8 mouse cellular contexts compared by ENCODE assay signal in genomic region chr5:24348546-24348945, GRCm38 (mm10). TPM values are rescaled to one million over a fixed set of nuclear protein-coding genes. Genes with fewer than 3 reads are reported as not detected.
DNase-seq lines count a peak whose midpoint lies in the region; ATAC-seq and TF ChIP-seq lines count a peak whose summit lies in the region.

No protein-coding gene starts in this region.

- no peak for TF ChIP-seq POLR2A in MEL (IDR thresholded peaks at IDR 0.05; ENCODE audit: control insufficient read depth in 1 of 2, insufficient read depth in 1 of 2, low read depth in 1 of 2, low read length in 2 of 2, poor library complexity in 1 of 2)

- H3K27me3 ChIP-seq in MEL (ENCODE audit: control insufficient read depth in 1 of 2, insufficient read depth in 2 of 2, low read length in 2 of 2): no peaks in the 10 kb centered on the region
- peaks cover 5% of the 10 kb centered on the region; the same call in 1 of the 2 replicates for H3K27me3 ChIP-seq in forebrain, embryonic 14.5 days (replicated peaks; ENCODE audit: control insufficient read depth, insufficient read depth, low read length)
- H3K27me3 ChIP-seq in midbrain, embryonic 13.5 days: peaks cover 21% of the 10 kb centered on the region

- no peak for TF ChIP-seq EP300 in MEL (IDR thresholded peaks at IDR 0.05; ENCODE audit: low read depth in 1 of 2, low read length in 2 of 2)

- DNase-seq in adrenal gland, adult 18-20 months (ENCODE audit: low spot score in 2 of 2): peak; percentile 53 to 63
- DNase-seq in adrenal gland, adult 8-10 months: no peak
- peak; percentile 69 for DNase-seq in MEL (ENCODE audit: low read depth, low spot score)
- peak; percentile 37 for DNase-seq in forebrain, embryonic 14.5 days (ENCODE audit: low spot score)
- DNase-seq in kidney, postnatal 14 days: peak; percentile 47
- DNase-seq in thymus, postnatal 25 days: peak; percentile 73
- DNase-seq in right cerebral cortex, adult 18-20 months: no peak

- H3K27ac ChIP-seq in MEL (ENCODE audit: control insufficient read depth, low read depth, low read length): no peak overlapping the region
- peak overlapping the region; percentile 10; the same call in 1 of the 2 replicates for H3K27ac ChIP-seq in forebrain, embryonic 14.5 days (ENCODE audit: low read depth, low read length)
- peak overlapping the region; percentile 65 for H3K27ac ChIP-seq in midbrain, embryonic 13.5 days

- H3K4me1 ChIP-seq in MEL (ENCODE audit: control insufficient read depth in 1 of 2, insufficient read depth in 2 of 2, low read length in 2 of 2): peaks cover 21 to 45% of the 10 kb centered on the region in 2 experiments
- H3K4me1 ChIP-seq in forebrain, embryonic 14.5 days (ENCODE audit: control insufficient read depth, insufficient read depth, low read length): peaks cover 52% of the 10 kb centered on the region
- H3K4me1 ChIP-seq in midbrain, embryonic 13.5 days (replicated peaks): peaks cover 81% of the 10 kb centered on the region

- peak overlapping the region; percentile 57 to 60 for H3K4me3 ChIP-seq in MEL (ENCODE audit: control insufficient read depth in 1 of 2, insufficient read depth in 1 of 2, low read depth in 2 of 2, low read length in 2 of 2)
- peak overlapping the region; percentile 48 for H3K4me3 ChIP-seq in forebrain, embryonic 14.5 days (ENCODE audit: low read depth, low read length)
- H3K4me3 ChIP-seq in midbrain, embryonic 13.5 days (replicated peaks): peak overlapping the region; percentile 53

- peaks cover 0 to 24% of the 10 kb centered on the region in 2 experiments; a peak in 2 of 4 replicates for H3K36me3 ChIP-seq in MEL (ENCODE audit: control insufficient read depth in 1 of 2, insufficient read depth in 2 of 2, low read length in 2 of 2)
- no peaks in the 10 kb centered on the region for H3K36me3 ChIP-seq in forebrain, embryonic 14.5 days (ENCODE audit: control insufficient read depth, insufficient read depth, low read length)
- H3K36me3 ChIP-seq in midbrain, embryonic 13.5 days: 0 out of 2 replicates have a peak, but pooled peaks cover 12% of the 10 kb centered on the region

- no peaks in the 10 kb centered on the region; the same call in 1 of the 2 replicates for H3K79me2 ChIP-seq in MEL (ENCODE audit: control insufficient read depth, insufficient read depth, low read length, poor library complexity)

- TF ChIP-seq CTCF in MEL (IDR thresholded peaks at IDR 0.05 in 2 of 3, conservative IDR thresholded peaks at IDR 0.05 in 1 of 3; ENCODE audit: control insufficient read depth in 1 of 3, insufficient read depth in 1 of 3, low read depth in 2 of 3, low read length in 3 of 3, poor library complexity in 1 of 3, severe bottlenecking in 1 of 3): no peak

- ATAC-seq in forebrain, embryonic 14.5 days: no peak
- ATAC-seq in midbrain, embryonic 13.5 days: no peak

- no peaks in the 10 kb centered on the region for H3K9me3 ChIP-seq in MEL (replicated peaks; ENCODE audit: insufficient read depth, low read length)
- H3K9me3 ChIP-seq in forebrain, embryonic 14.5 days (replicated peaks; ENCODE audit: control insufficient read depth, low read length): no peaks in the 10 kb centered on the region
- no peaks in the 10 kb centered on the region for H3K9me3 ChIP-seq in midbrain, embryonic 13.5 days

- H3K4me2 ChIP-seq in forebrain, embryonic 14.5 days (ENCODE audit: low read length): peak overlapping the region; percentile 100
- peak overlapping the region; percentile 99 for H3K4me2 ChIP-seq in midbrain, embryonic 13.5 days (replicated peaks)

- TF ChIP-seq RAD21 in MEL (IDR thresholded peaks at IDR 0.05; ENCODE audit: low read depth, low read length): no peak

- WGBS in forebrain, embryonic 14.5 days: 0% methylated on average over 21 of the region's 30 CpGs
- WGBS in midbrain, embryonic 13.5 days: under 1% methylated on average over 30 of the region's 30 CpGs

- peak overlapping the region; percentile 66 for H3K9ac ChIP-seq in MEL (ENCODE audit: control insufficient read depth, low read depth, low read length, poor library complexity, severe bottlenecking)
- H3K9ac ChIP-seq in forebrain, embryonic 14.5 days (ENCODE audit: low read length): peak overlapping the region; percentile 59
- peak overlapping the region; percentile 76 for H3K9ac ChIP-seq in midbrain, embryonic 13.5 days (replicated peaks)

TF ChIP-seq in MEL, 35 proteins besides CTCF, POLR2A, EP300 and RAD21:
- 0 out of 2 replicates have a peak, but pooled peaks have one; percentile 56 for TF ChIP-seq MXI1 (IDR thresholded peaks at IDR 0.05; ENCODE audit: low read depth, low read length)
- no peak for TF ChIP-seq MYB (IDR thresholded peaks at IDR 0.05; ENCODE audit: low read depth, low read length)
- no peak for TF ChIP-seq GABPA (IDR thresholded peaks at IDR 0.05; ENCODE audit: low read depth, low read length)
- no peak for TF ChIP-seq NRF1 (IDR thresholded peaks at IDR 0.05; ENCODE audit: insufficient read depth, low read depth, low read length, poor library complexity, severe bottlenecking)
- no peak for TF ChIP-seq POLR2AphosphoS5 (IDR thresholded peaks at IDR 0.05; ENCODE audit: borderline replicate concordance, low read depth, low read length)
- no peak for TF ChIP-seq ZNF384 (IDR thresholded peaks at IDR 0.05; ENCODE audit: low read depth, low read length)
- TF ChIP-seq MAX (IDR thresholded peaks at IDR 0.05; ENCODE audit: low read length): peak; percentile 14; the same call in 1 of the 2 replicates
- TF ChIP-seq BHLHE40 (IDR thresholded peaks at IDR 0.05; ENCODE audit: borderline replicate concordance, low read depth, low read length): peak; percentile 77
- no peak for TF ChIP-seq MYC (IDR thresholded peaks at IDR 0.05; ENCODE audit: low read depth, low read length)
- no peak for TF ChIP-seq TBP (IDR thresholded peaks at IDR 0.05; ENCODE audit: low read depth, low read length)
- TF ChIP-seq ETS1 (IDR thresholded peaks at IDR 0.05; ENCODE audit: low read depth, low read length): no peak; the same call in 1 of the 2 replicates
- TF ChIP-seq HCFC1 (IDR thresholded peaks at IDR 0.05; ENCODE audit: low read depth, low read length): peak; percentile 2; the same call in 1 of the 2 replicates
- peak; percentile 41; the same call in 1 of the 2 replicates for TF ChIP-seq SIN3A (IDR thresholded peaks at IDR 0.05; ENCODE audit: low read length)
- TF ChIP-seq E2F4 (IDR thresholded peaks at IDR 0.05; ENCODE audit: borderline replicate concordance, low read depth, low read length): no peak
- TF ChIP-seq MEF2A (IDR thresholded peaks at IDR 0.05; ENCODE audit: extremely low read depth, insufficient replicate concordance, low read depth, low read length, poor library complexity, severe bottlenecking): no peak
- TF ChIP-seq JUND (IDR thresholded peaks at IDR 0.05; ENCODE audit: low read depth, low read length): no peak
- no peak for TF ChIP-seq CHD1 (IDR thresholded peaks at IDR 0.05; ENCODE audit: low read depth, low read length)
- TF ChIP-seq ZKSCAN1 (IDR thresholded peaks at IDR 0.05; ENCODE audit: low read depth, low read length): no peak
- TF ChIP-seq NELFE (IDR thresholded peaks at IDR 0.05; ENCODE audit: low read depth, low read length): no peak
- TF ChIP-seq MAFK (IDR thresholded peaks at IDR 0.05; ENCODE audit: borderline replicate concordance, low read depth, low read length): no peak

RNA-seq across cellular contexts. Expression of gene Kcnh2, which starts 2.9 kb away (rescaled TPM):
- total RNA-seq in adrenal gland, adult 18-20 months (2021): 10 to 100 TPM; 13.1 to 15.5 TPM
- total RNA-seq in adrenal gland, adult 8-10 months (2022): 10 to 100 TPM; 17.7 to 47.2 (median 36.0) TPM
- 1.8 and 2.0 TPM in 2 replicates for total RNA-seq in MEL (2012; rRNA removed)
- polyA plus RNA-seq in MEL (2012; ENCODE audit: insufficient read depth in 1 of 2, insufficient read length in 2 of 2, low read depth in 1 of 2, low replicate concordance in 2 of 2, missing spikeins in 1 of 2): 1 to 10 TPM in 1 of 2 experiments, not detected in 1; 6.8 TPM
- 4.7 and 5.2 TPM in 2 replicates for polyA plus RNA-seq in forebrain, embryonic 14.5 days (2014; fragmentation: Nextera tagmentation; extraction: Ambion mirVana)
- polyA plus RNA-seq in midbrain, embryonic 13.5 days (2015; fragmentation: Nextera tagmentation; extraction: Ambion mirVana): 9.0 and 10.3 TPM in 2 replicates

RNA-seq across cellular contexts. Expression of gene Nos3, which starts 16.1 kb away (rescaled TPM):
- 10 to 100 TPM in 1 of 2 experiments, 1 to 10 TPM in 1; 9.1 to 16.3 TPM for total RNA-seq in adrenal gland, adult 18-20 months (2021)
- 10 to 100 TPM in 1 of 4 experiments, 1 to 10 TPM in 3; 6.5 to 11.2 (median 9.1) TPM for total RNA-seq in adrenal gland, adult 8-10 months (2022)
- 2.0 and 3.9 TPM in 2 replicates for total RNA-seq in MEL (2012; rRNA removed)
- 1 to 10 TPM in 1 of 2 experiments, not detected in 1; 6.2 TPM for polyA plus RNA-seq in MEL (2012; ENCODE audit: insufficient read depth in 1 of 2, insufficient read length in 2 of 2, low read depth in 1 of 2, low replicate concordance in 2 of 2, missing spikeins in 1 of 2)
- 4.6 and 7.6 TPM in 2 replicates for polyA plus RNA-seq in forebrain, embryonic 14.5 days (2014; fragmentation: Nextera tagmentation; extraction: Ambion mirVana)
- 7.0 and 7.8 TPM in 2 replicates for polyA plus RNA-seq in midbrain, embryonic 13.5 days (2015; fragmentation: Nextera tagmentation; extraction: Ambion mirVana)

RNA-seq across cellular contexts. Expression of gene Atg9b, which starts 43.4 kb away (rescaled TPM):
- total RNA-seq in adrenal gland, adult 18-20 months (2021): 1 to 10 TPM; 1.3 to 2.6 TPM
- total RNA-seq in adrenal gland, adult 8-10 months (2022): 1 to 10 TPM in 1 of 4 experiments, under 1 TPM in 3; 0.55 to 1.3 (median 0.64) TPM
- 30.2 and 41.2 TPM in 2 replicates for total RNA-seq in MEL (2012; rRNA removed)
- 10 to 100 TPM in 1 of 2 experiments, not detected in 1; 41.5 TPM for polyA plus RNA-seq in MEL (2012; ENCODE audit: insufficient read depth in 1 of 2, insufficient read length in 2 of 2, low read depth in 1 of 2, low replicate concordance in 2 of 2, missing spikeins in 1 of 2)
- polyA plus RNA-seq in forebrain, embryonic 14.5 days (2014; fragmentation: Nextera tagmentation; extraction: Ambion mirVana): 0.48 and 0.74 TPM in 2 replicates
- polyA plus RNA-seq in midbrain, embryonic 13.5 days (2015; fragmentation: Nextera tagmentation; extraction: Ambion mirVana): 0.39 and 0.69 TPM in 2 replicates

RNA-seq across cellular contexts. Expression of gene Abcb8, which starts 44.9 kb away (rescaled TPM):
- 10 to 100 TPM; 76.4 to 88.2 TPM for total RNA-seq in adrenal gland, adult 18-20 months (2021)
- 10 to 100 TPM; 73.5 to 97.6 (median 86.0) TPM for total RNA-seq in adrenal gland, adult 8-10 months (2022)
- 72.4 and 76.9 TPM in 2 replicates for total RNA-seq in MEL (2012; rRNA removed)
- polyA plus RNA-seq in MEL (2012; ENCODE audit: insufficient read depth in 1 of 2, insufficient read length in 2 of 2, low read depth in 1 of 2, low replicate concordance in 2 of 2, missing spikeins in 1 of 2): 100 to 1,000 TPM in 1 of 2 experiments, not detected in 1; 124 TPM
- 37.1 and 43.1 TPM in 2 replicates for polyA plus RNA-seq in forebrain, embryonic 14.5 days (2014; fragmentation: Nextera tagmentation; extraction: Ambion mirVana)
- 50.2 and 51.5 TPM in 2 replicates for polyA plus RNA-seq in midbrain, embryonic 13.5 days (2015; fragmentation: Nextera tagmentation; extraction: Ambion mirVana)

Comparison
In these comparisons a context has a peak if more than half of its experiments do, and no peak if none do; other contexts are left out.
1. DNase-seq: peak in adrenal gland, adult 18-20 months (2 of 2), MEL (single experiment), forebrain, embryonic 14.5 days (single experiment), kidney, postnatal 14 days (single experiment) and thymus, postnatal 25 days (single experiment); none in adrenal gland, adult 8-10 months (single experiment) and right cerebral cortex, adult 18-20 months (single experiment).
2. Peak in every context shown above with its lines, with median percentiles within 50 percentile points of each other: H3K4me3 ChIP-seq and H3K9ac ChIP-seq.